Mouse (Mus musculus) skeletal muscle tissue, postnatal 0 days (tissue): Measurements from ENCODE around the gene Htr1a. TPM values are rescaled to one million over a fixed set of nuclear protein-coding genes. Genes with fewer than 3 reads are reported as not detected.

ENCODE experiments used
- polyA plus RNA-seq: library from polyadenylated mRNA; unstranded; fragments of >200 nt; fragmentation: Nextera tagmentation; extraction: Ambion mirVana; gene quantifications from 2 replicates; pipeline ENCODE4 v1.2.1, GENCODE M21; 2015

Gene Htr1a
- not detected in 2 replicates for polyA plus RNA-seq

DNA sequence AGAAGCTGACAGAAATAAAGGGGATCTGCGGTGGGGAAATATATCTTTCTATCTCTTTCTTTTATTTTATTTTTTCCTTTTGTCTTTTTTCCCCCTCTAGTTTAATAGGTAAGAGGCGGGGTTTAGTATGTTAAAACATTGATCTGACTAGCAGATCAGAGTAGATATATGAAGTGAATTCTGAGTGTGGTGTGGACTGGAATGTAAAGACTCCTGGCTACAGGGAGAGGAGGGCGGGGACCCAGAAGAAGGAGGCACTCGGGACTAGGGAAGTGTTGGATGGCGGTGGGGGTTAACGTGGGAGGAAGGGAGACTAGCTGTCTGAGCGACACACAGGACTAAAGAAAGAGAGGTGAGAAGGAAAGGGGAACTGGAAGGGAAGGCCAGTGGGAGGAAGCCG is at the start of gene Htr1a:
TSS of gene Htr1a (plus strand) at position 301 of the 400 bp plus-strand sequence.

Other genes starting within 250 kb of the Htr1a start
- 0.73 and 0.87 TPM in 2 replicates for gene Rnf180, start 148.8 kb upstream of the Htr1a start, polyA plus RNA-seq